Mouse (Mus musculus): ENCODE measurements around the gene Scaf8. TPM values are rescaled to one million over a fixed set of nuclear protein-coding genes. Genes with fewer than 3 reads are reported as not detected.
"Not testable (repeated sequence)": the region's sequence is repeated elsewhere in the genome, so short reads cannot be mapped to it uniquely, and the experiment has no call there.

The Scaf8 gene
- polyA plus RNA-seq, 1 experiment, result 21.9 TPM

DNA sequence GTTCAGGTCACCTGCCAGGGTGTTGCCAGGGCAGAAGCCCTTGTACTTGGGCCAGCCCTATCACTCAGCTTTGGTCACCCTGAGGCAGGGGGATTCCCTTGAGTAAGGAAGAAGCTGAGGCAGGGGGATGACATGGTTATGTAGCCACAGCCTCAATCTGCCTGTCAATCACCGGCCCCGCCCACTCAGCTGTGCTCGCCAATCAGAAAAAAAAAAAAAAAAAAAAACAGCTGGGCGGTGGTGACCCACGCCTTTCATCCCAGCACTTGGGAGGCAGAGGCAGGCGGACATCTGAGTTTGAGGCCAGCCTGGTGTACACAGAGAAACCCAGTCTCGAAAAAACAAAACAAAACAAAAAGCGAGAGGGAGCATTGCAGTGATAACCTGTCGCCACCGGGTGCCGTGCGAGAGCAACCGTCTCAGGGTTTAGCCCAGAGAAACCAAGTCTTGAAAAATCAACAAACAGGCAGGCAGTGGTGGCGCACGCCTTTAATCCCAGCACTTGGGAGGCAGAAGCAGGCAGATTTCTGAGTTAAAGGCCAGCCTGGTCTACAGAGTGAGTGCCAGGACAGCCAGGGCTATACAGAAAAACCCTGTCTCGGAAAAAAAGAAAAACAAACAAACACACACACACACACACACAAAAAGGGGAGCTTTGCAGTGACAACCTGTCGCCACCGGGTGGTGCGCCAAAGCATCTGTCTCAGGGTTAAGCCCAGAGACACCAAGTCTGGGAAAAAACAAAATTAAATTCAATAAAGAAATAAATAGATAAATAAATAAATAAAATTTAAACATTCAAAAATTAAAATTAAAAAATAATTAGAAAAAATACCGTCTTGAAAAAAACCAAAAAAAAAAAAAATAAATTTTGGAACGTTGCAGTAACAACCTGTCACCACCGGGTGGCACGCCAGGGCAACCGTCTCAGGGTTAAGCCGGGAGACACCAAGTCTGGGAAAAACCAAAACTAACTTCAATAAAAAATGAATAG is 31.7 kb upstream of the Scaf8 start:
- WGBS, result 2% methylated on average over 25 of the region's 25 CpGs
- not testable (repeated sequence) for H3K4me1 ChIP-seq (ENCODE audit: control insufficient read depth, insufficient read depth, low read length); H3K36me3 ChIP-seq (ENCODE audit: control insufficient read depth, insufficient read depth, low read length); H3K27me3 ChIP-seq (replicated peaks; ENCODE audit: control insufficient read depth, insufficient read depth, low read length)
- peak; percentile 70 for DNase-seq
- TF ChIP-seq CTCF (conservative IDR thresholded peaks at IDR 0.05; ENCODE audit: insufficient read depth, insufficient read length, low read depth, low read length), result peak; percentile 39; the same call in 1 of the 2 replicates
- H3K4me3 ChIP-seq (ENCODE audit: insufficient read depth, low read depth, low read length), result peak overlapping the region; percentile 57
- peak overlapping the region; percentile 76 for H3K27ac ChIP-seq (ENCODE audit: insufficient read depth, low read depth, low read length)

- Histone ChIP-seq H3K4me3 (ENCODE audit: insufficient read depth, low read depth, low read length) (peak overlapping the region; percentile 95), H3K27ac (ENCODE audit: insufficient read depth, low read depth, low read length) (peak overlapping the region; percentile 100), H3K4me1 (ENCODE audit: control insufficient read depth, insufficient read depth, low read length) (no peaks in the 10 kb centered on the region), H3K36me3 (ENCODE audit: control insufficient read depth, insufficient read depth, low read length) (no peaks in the 10 kb centered on the region), H3K27me3 (replicated peaks; ENCODE audit: control insufficient read depth, insufficient read depth, low read length) (no peaks in the 10 kb centered on the region)
- WGBS, result under 1% methylated on average over 40 of the region's 40 CpGs
- peak; percentile 96 for DNase-seq
- TF ChIP-seq CTCF (conservative IDR thresholded peaks at IDR 0.05; ENCODE audit: insufficient read depth, insufficient read length, low read depth, low read length) (no peak), POLR2A (IDR thresholded peaks at IDR 0.05; ENCODE audit: low read depth, low read length) (peak; percentile 40)
Measured at GRCm38 (mm10) chr17:3083886-3084550, 30.8 kb upstream of the Scaf8 start.

GRCm38 (mm10) chr17:3084551-3084930 is 30.2 kb upstream of the Scaf8 start:
- H3K27ac ChIP-seq (ENCODE audit: insufficient read depth, low read depth, low read length), result peak overlapping the region; percentile 100
- no peaks in the 10 kb centered on the region for H3K36me3 ChIP-seq (ENCODE audit: control insufficient read depth, insufficient read depth, low read length)
- H3K4me3 ChIP-seq (ENCODE audit: insufficient read depth, low read depth, low read length), result peak overlapping the region; percentile 95
- WGBS, result under 1% methylated on average over 30 of the region's 31 CpGs
- no peaks in the 10 kb centered on the region for H3K4me1 ChIP-seq (ENCODE audit: control insufficient read depth, insufficient read depth, low read length)
- peak; percentile 78 for DNase-seq
- TF ChIP-seq CTCF (conservative IDR thresholded peaks at IDR 0.05; ENCODE audit: insufficient read depth, insufficient read length, low read depth, low read length), result peak; percentile 50
- no peak for TF ChIP-seq POLR2A (IDR thresholded peaks at IDR 0.05; ENCODE audit: low read depth, low read length)
- no peaks in the 10 kb centered on the region for H3K27me3 ChIP-seq (replicated peaks; ENCODE audit: control insufficient read depth, insufficient read depth, low read length)

DNA sequence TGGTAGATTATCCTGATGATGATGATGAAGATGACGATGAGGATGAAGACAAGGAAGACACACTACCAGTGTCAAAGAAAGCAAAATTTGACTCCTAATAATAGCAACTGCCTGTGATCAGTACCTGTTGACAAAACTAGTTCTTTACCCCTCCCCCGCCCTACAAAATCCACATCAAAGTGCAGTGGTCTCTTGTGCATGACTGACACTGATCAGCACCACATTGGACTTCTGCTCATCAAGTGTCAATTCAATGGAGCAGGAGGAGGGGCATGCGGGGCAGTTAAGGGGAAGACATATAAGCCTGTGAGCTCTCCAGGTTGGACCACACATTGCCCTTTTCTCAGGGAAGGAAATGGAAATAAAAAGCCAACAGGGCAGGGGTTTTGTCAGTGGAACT is 29.6 kb upstream of the Scaf8 start:
- Histone ChIP-seq H3K27ac (ENCODE audit: insufficient read depth, low read depth, low read length) (no peak overlapping the region), H3K27me3 (replicated peaks; ENCODE audit: control insufficient read depth, insufficient read depth, low read length) (no peaks in the 10 kb centered on the region), H3K36me3 (ENCODE audit: control insufficient read depth, insufficient read depth, low read length) (no peaks in the 10 kb centered on the region), H3K4me3 (ENCODE audit: insufficient read depth, low read depth, low read length) (no peak overlapping the region; the same call in 1 of the 2 replicates), H3K4me1 (ENCODE audit: control insufficient read depth, insufficient read depth, low read length) (no peaks in the 10 kb centered on the region)
- TF ChIP-seq CTCF (conservative IDR thresholded peaks at IDR 0.05; ENCODE audit: insufficient read depth, insufficient read length, low read depth, low read length), result no peak
- no peak for TF ChIP-seq POLR2A (IDR thresholded peaks at IDR 0.05; ENCODE audit: low read depth, low read length)
- 67% methylated on average over 3 of the region's 3 CpGs for WGBS
- no peak for DNase-seq

GRCm38 (mm10) chr17:3092682-3093081 is 22.1 kb upstream of the Scaf8 start:
- Histone ChIP-seq H3K36me3 (ENCODE audit: control insufficient read depth, insufficient read depth, low read length) (no peaks in the 10 kb centered on the region), H3K27me3 (replicated peaks; ENCODE audit: control insufficient read depth, insufficient read depth, low read length) (no peaks in the 10 kb centered on the region), H3K4me3 (ENCODE audit: insufficient read depth, low read depth, low read length) (no peak overlapping the region), H3K4me1 (ENCODE audit: control insufficient read depth, insufficient read depth, low read length) (no peaks in the 10 kb centered on the region), H3K27ac (ENCODE audit: insufficient read depth, low read depth, low read length) (no peak overlapping the region)
- 50% methylated on average over 4 of the region's 4 CpGs for WGBS
- TF ChIP-seq POLR2A (IDR thresholded peaks at IDR 0.05; ENCODE audit: low read depth, low read length) (no peak), CTCF (conservative IDR thresholded peaks at IDR 0.05; ENCODE audit: insufficient read depth, insufficient read length, low read depth, low read length) (no peak)
- no peak for DNase-seq

- not testable (repeated sequence) for DNase-seq
Measured at GRCm38 (mm10) chr17:3099273-3099672, 15.5 kb upstream of the Scaf8 start.

More at GRCm38 (mm10) chr17:3099273-3099672, 15.5 kb upstream of the Scaf8 start:
- WGBS, result 77% methylated on average over 1 of the region's 1 CpGs
- H3K4me1 ChIP-seq (ENCODE audit: control insufficient read depth, insufficient read depth, low read length); H3K4me3 ChIP-seq (ENCODE audit: insufficient read depth, low read depth, low read length); H3K36me3 ChIP-seq (ENCODE audit: control insufficient read depth, insufficient read depth, low read length); H3K27me3 ChIP-seq (replicated peaks; ENCODE audit: control insufficient read depth, insufficient read depth, low read length); H3K27ac ChIP-seq (ENCODE audit: insufficient read depth, low read depth, low read length): not testable (repeated sequence)
